In the genomic region with DNA sequence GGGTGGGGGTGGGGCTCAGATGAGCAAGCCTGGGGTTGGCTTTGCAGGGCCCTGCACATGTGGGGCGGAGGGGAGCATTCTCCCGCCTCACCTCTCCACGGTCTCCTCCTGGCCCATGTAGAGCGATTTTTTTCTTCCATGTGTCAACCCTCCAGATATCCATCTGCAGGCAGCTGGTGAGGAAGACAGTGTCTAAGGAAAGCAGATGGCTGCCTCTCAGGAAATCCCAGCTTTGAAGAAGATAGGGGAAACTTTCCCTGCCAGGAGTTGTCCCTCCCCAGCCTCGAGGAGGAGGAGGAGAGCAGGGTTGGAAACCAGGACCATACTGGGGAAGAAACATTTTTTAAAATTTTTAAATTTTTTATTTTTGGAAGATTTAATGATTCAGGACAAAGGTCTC, we compare ENCODE assay signal across 21 mouse cellular contexts. TPM values are rescaled to one million over a fixed set of nuclear protein-coding genes. Genes with fewer than 3 reads are reported as not detected.
DNase-seq lines count a peak whose midpoint lies in the region; ATAC-seq and TF ChIP-seq lines count a peak whose summit lies in the region.
"Had no signal": no experiment of that assay in that cellular context is flagged by ENCODE, and none has a peak within 500 bp of the region (broad histone marks: within the 10 kb centered on the region; RNA-seq: fewer than 3 reads in every experiment).

No protein-coding gene starts in this region.

- in situ Hi-C loops in ES-E14 (cut with MboI; ENCODE audit: low sequenced_read_pairs in 2 of 2, unreplicated experiment in 2 of 2): no loop called here

- no peak overlapping the region for H3K27ac ChIP-seq in forebrain, embryonic 14.5 days (ENCODE audit: low read depth, low read length)
- no peak overlapping the region for H3K27ac ChIP-seq in forebrain, embryonic 13.5 days
- H3K27ac ChIP-seq in lung, embryonic 16.5 days (ENCODE audit: low read length): no peak overlapping the region
- no peak overlapping the region for H3K27ac ChIP-seq in ES-E14 (ENCODE audit: insufficient read depth, low read depth, low read length, poor library complexity, severe bottlenecking)
- no peak overlapping the region for H3K27ac ChIP-seq in left cerebral cortex, adult 2 months
- H3K27ac ChIP-seq: embryonic facial prominence, embryonic 13.5 days; heart, embryonic 10.5 days; hindbrain, embryonic 13.5 days; hindbrain, postnatal 0 days had no signal

- WGBS in forebrain, embryonic 14.5 days: 78% methylated on average over 5 of the region's 5 CpGs
- 74% methylated on average over 5 of the region's 5 CpGs for WGBS in forebrain, embryonic 13.5 days
- 40% methylated on average over 5 of the region's 5 CpGs for WGBS in lung, embryonic 16.5 days

- no peaks in the 10 kb centered on the region for H3K27me3 ChIP-seq in forebrain, embryonic 14.5 days (replicated peaks; ENCODE audit: control insufficient read depth, insufficient read depth, low read length)
- H3K27me3 ChIP-seq in forebrain, embryonic 13.5 days: no peaks in the 10 kb centered on the region
- H3K27me3 ChIP-seq in lung, embryonic 16.5 days (ENCODE audit: control insufficient read depth, insufficient read depth, low read depth, low read length): no peaks in the 10 kb centered on the region
- H3K27me3 ChIP-seq: embryonic facial prominence, embryonic 13.5 days had no signal

- H3K9me3 ChIP-seq in forebrain, embryonic 14.5 days (replicated peaks; ENCODE audit: control insufficient read depth, low read length): no peaks in the 10 kb centered on the region
- H3K9me3 ChIP-seq in forebrain, embryonic 13.5 days (replicated peaks): no peaks in the 10 kb centered on the region
- H3K9me3 ChIP-seq in lung, embryonic 16.5 days (ENCODE audit: control insufficient read depth, low read length): no peaks in the 10 kb centered on the region
- H3K9me3 ChIP-seq in ES-E14 (ENCODE audit: control insufficient read depth, insufficient read depth, low read depth, low read length): no peaks in the 10 kb centered on the region
- H3K9me3 ChIP-seq: embryonic facial prominence, embryonic 13.5 days; heart, embryonic 10.5 days; hindbrain, embryonic 13.5 days had no signal

- H3K4me2 ChIP-seq in forebrain, embryonic 14.5 days (ENCODE audit: low read length): no peak overlapping the region
- no peak overlapping the region for H3K4me2 ChIP-seq in forebrain, embryonic 13.5 days
- H3K4me2 ChIP-seq in lung, embryonic 16.5 days (ENCODE audit: low read depth, low read length): no peak overlapping the region
- H3K4me2 ChIP-seq: embryonic facial prominence, embryonic 13.5 days; hindbrain, embryonic 13.5 days had no signal

- no peaks in the 10 kb centered on the region for H3K36me3 ChIP-seq in forebrain, embryonic 14.5 days (ENCODE audit: control insufficient read depth, insufficient read depth, low read length)
- H3K36me3 ChIP-seq in forebrain, embryonic 13.5 days (ENCODE audit: poor library complexity, severe bottlenecking): no peaks in the 10 kb centered on the region
- H3K36me3 ChIP-seq in lung, embryonic 16.5 days (ENCODE audit: control insufficient read depth, insufficient read depth, low read length): no peaks in the 10 kb centered on the region
- no peaks in the 10 kb centered on the region for H3K36me3 ChIP-seq in ES-E14 (ENCODE audit: control insufficient read depth, insufficient read depth, low read length, poor library complexity, severe bottlenecking)
- H3K36me3 ChIP-seq: embryonic facial prominence, embryonic 13.5 days; heart, embryonic 10.5 days; hindbrain, embryonic 13.5 days had no signal

- no peak overlapping the region for H3K9ac ChIP-seq in forebrain, embryonic 14.5 days (ENCODE audit: low read length)
- H3K9ac ChIP-seq in forebrain, embryonic 13.5 days: no peak overlapping the region
- H3K9ac ChIP-seq in lung, embryonic 16.5 days (ENCODE audit: low read length): no peak overlapping the region
- H3K9ac ChIP-seq in ES-E14 (ENCODE audit: insufficient read depth, low read depth, low read length, poor library complexity, severe bottlenecking): no peak overlapping the region
- H3K9ac ChIP-seq: embryonic facial prominence, embryonic 13.5 days; hindbrain, embryonic 13.5 days had no signal

- H3K4me1 ChIP-seq in forebrain, embryonic 14.5 days (ENCODE audit: control insufficient read depth, insufficient read depth, low read length): peaks cover 6% of the 10 kb centered on the region
- peaks cover 9% of the 10 kb centered on the region; the same call in 1 of the 2 replicates for H3K4me1 ChIP-seq in forebrain, embryonic 13.5 days
- H3K4me1 ChIP-seq in lung, embryonic 16.5 days (replicated peaks; ENCODE audit: control insufficient read depth, insufficient read depth, low read length): peaks cover 16% of the 10 kb centered on the region
- no peaks in the 10 kb centered on the region for H3K4me1 ChIP-seq in ES-E14 (ENCODE audit: control insufficient read depth in 2 of 2, insufficient read depth in 2 of 2, low read length in 2 of 2, poor library complexity in 1 of 2)
- H3K4me1 ChIP-seq: hindbrain, embryonic 13.5 days had no signal

- intact Hi-C loops in left cerebral cortex, adult 2 months (cut with DNase I): no loop called here

- no peak for TF ChIP-seq CTCF in left cerebral cortex, adult 2 months (IDR thresholded peaks at IDR 0.05)

- no peak for ATAC-seq in forebrain, embryonic 14.5 days
- no peak for ATAC-seq in forebrain, embryonic 13.5 days
- 0 out of 2 replicates have a peak, but pooled peaks have one; percentile 16 for ATAC-seq in lung, embryonic 16.5 days (ENCODE audit: low read depth)
- ATAC-seq: CD4-positive, CD25-positive, alpha-beta regulatory T cell, adult 4 months; hindbrain, postnatal 0 days had no signal

- DNase-seq in forebrain, embryonic 14.5 days (ENCODE audit: low spot score): peak; percentile 43
- peak; percentile 18 for DNase-seq in kidney, postnatal 10 days
- no peak for DNase-seq in kidney, postnatal 36 days
- no peak for DNase-seq in lung, postnatal 36 days
- no peak for DNase-seq in ES-E14 (ENCODE audit: low read depth, low spot score)
- DNase-seq in left cerebral cortex, adult 2 months (ENCODE audit: extremely low spot score in 1 of 2, low spot score in 2 of 2): no peak
- DNase-seq: adrenal gland, postnatal 10 days; B cell, adult 2 months; cerebellum, adult 18-20 months; cerebellum, adult 9-11 months; cerebellum, postnatal 36 days; gastrocnemius, postnatal 10 days; heart, adult 18-20 months; heart, postnatal 10 days had no signal

- H3K4me3 ChIP-seq in forebrain, embryonic 14.5 days (ENCODE audit: low read depth, low read length): no peak overlapping the region
- no peak overlapping the region for H3K4me3 ChIP-seq in forebrain, embryonic 13.5 days
- no peak overlapping the region for H3K4me3 ChIP-seq in lung, embryonic 16.5 days (ENCODE audit: low read length)
- H3K4me3 ChIP-seq in ES-E14 (ENCODE audit: insufficient read depth in 1 of 2, low read depth in 1 of 2, low read length in 2 of 2, poor library complexity in 1 of 2, severe bottlenecking in 1 of 2): no peak overlapping the region
- no peak overlapping the region for H3K4me3 ChIP-seq in left cerebral cortex, adult 2 months
- H3K4me3 ChIP-seq: embryonic facial prominence, embryonic 13.5 days; heart, embryonic 10.5 days; hindbrain, embryonic 13.5 days had no signal

TF ChIP-seq in ES-E14, 5 proteins besides CTCF, POLR2A, EP300 and RAD21:
- no peak for TF ChIP-seq CHD2 (IDR thresholded peaks at IDR 0.05; ENCODE audit: low read depth, low read length)
- TF ChIP-seq ZC3H11A (IDR thresholded peaks at IDR 0.05; ENCODE audit: borderline replicate concordance, low read depth, low read length): no peak
- 0 out of 2 replicates have a peak, but pooled peaks have one; percentile 16 for TF ChIP-seq ZNF384 (IDR thresholded peaks at IDR 0.05; ENCODE audit: low read depth, low read length)
TF ChIP-seq in ES-E14: peak in this region for 1.

RNA-seq across cellular contexts. Expression of a gene that starts 10.4 kb away (rescaled TPM):
- polyA plus RNA-seq in forebrain, embryonic 14.5 days (2014; fragmentation: Nextera tagmentation; extraction: Ambion mirVana): 5.3 and 6.9 TPM in 2 replicates
- 6.1 and 6.5 TPM in 2 replicates for polyA plus RNA-seq in forebrain, embryonic 13.5 days (2015; fragmentation: Nextera tagmentation; extraction: Ambion mirVana)
- 66.2 and 69.5 TPM in 2 replicates for polyA plus RNA-seq in lung, embryonic 16.5 days (2015; fragmentation: Nextera tagmentation; extraction: Ambion mirVana)
- total RNA-seq in ES-E14 (2012; rRNA removed): 27.3 and 42.3 TPM in 2 replicates
- total RNA-seq in left cerebral cortex, adult 2 months (2021): 10 to 100 TPM in 1 of 2 experiments, 1 to 10 TPM in 1; 6.9 to 10.1 TPM
- polyA plus RNA-seq: CD4-positive, CD25-positive, alpha-beta regulatory T cell, adult 4 months had no signal

Comparison
In these comparisons a context has a peak if more than half of its experiments do, and no peak if none do; other contexts are left out.
1. DNase-seq: peak in forebrain, embryonic 14.5 days (single experiment) and kidney, postnatal 10 days (single experiment); none in kidney, postnatal 36 days (0 of 2), lung, postnatal 36 days (single experiment), ES-E14 (single experiment) and left cerebral cortex, adult 2 months (0 of 2).